Mouse (Mus musculus) cerebellum, postnatal 10 days (tissue): ENCODE data around the gene Il10ra.

Source experiments
- DNase-seq, 2 experiments: peaks; one replicate each; pipeline ENCODE4 v3.0.0; 2021; ENCODE audit warnings: mixed read lengths in 2 of 2

Gene Il10ra

DNA sequence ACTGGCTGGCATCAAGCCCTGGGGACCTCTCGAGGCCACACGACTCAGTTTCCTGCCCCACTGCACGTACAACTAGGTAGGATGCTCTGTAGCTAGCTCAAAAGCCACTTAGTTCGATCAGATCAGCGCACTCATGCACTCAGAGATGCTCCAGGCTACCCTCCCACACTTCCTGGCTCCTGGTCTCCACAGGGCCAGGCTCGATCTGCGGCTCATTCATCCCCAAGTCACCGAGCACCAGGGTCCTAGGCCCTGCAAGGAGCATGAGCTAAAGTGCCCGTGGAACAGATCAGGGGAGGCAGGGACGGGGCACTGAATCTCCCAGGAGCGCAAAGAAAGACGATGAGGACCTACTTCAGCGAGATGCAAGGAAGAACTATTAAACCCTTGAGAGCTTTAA, 9.9 kb downstream of the Il10ra start:
- DNase-seq = no peak

GRCm38 (mm10) chr9:45255967-45256366, 13.0 kb downstream of the Il10ra start:
- DNase-seq = no peak

DNA sequence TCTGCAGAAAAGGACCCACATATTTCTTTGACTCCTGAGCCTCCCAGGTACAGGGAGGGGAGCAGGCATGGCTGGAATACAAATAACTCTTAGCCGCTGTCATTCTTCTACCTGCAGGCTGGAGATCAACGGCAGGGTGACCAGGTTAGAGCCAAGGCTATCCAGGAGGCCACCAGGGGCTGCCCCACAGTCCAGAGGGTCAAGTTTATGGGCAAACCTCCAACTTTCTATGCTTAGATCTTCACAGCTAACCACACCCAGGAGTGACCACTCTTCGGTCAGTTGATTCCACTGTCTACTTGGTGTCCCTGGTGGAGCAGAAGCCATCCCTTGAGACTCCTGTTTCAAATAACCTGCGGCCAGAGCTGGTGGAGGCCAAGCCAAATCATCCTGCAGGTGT, 13.5 kb downstream of the Il10ra start:
- DNase-seq = no peak

DNA sequence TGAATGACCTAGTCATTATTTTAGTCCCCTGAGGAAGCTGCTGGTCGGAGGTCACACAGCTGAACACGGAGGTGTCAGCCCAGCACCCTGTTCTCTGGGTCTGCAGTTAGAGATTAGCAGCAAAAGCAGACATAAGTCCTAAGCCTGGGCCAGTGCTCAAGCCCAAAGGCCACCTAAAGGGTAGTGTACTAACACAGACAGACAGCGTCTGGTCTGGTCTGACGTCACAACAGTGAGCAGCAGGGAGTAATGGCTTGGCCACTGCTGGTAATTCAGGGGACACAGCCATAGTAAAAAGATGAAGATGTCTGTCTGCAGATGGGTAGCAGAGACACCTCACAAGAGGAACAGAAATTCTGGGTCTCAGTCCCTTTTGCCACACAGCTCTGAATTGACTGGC, 14.3 kb downstream of the Il10ra start:
- DNase-seq = no peak

GRCm38 (mm10) chr9:45254021-45254420, 14.9 kb downstream of the Il10ra start:
- DNase-seq = peak in 1 of 2 experiments; percentile 29

DNA sequence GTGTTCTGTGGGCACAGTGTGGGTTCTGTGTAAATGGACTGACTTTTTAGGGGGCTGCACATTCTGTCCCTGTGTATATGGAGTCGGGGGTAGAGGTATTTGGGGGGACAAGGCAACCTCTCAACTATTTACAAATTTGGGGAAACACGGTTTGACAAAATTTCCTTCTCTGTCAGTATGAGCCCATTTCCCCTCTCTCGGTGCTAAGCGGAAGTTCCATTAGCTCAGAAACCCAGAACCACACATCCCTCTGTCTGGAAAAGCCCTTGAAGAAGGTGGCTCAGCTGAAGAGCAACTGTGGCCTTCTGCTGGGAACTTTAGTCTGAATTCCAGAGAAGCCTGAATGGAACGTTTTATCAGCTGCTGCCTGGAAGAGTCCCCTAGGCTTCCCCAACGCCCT, 16.6 kb downstream of the Il10ra start:
- no peak for DNase-seq

DNA sequence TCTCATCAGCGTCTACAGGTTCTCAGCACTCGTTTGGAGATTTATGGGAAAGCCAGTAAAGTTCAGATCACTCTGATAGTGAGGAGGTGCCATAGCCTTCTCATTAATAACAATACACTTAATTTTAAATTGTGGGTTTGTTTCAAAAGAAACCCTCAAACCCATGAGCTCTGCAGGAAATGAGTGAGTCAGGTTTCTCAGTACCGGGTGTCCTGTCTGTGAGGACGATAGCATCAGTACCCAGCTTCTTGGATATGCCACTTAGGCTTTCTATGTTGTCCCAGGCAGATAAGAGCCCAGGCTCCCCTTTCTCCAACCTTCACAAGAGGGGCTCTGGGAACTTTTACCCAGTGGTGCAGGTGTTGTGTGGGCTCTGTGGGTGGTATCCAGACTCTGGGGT, 17.0 kb downstream of the Il10ra start:
- no peak for DNase-seq

GRCm38 (mm10) chr9:45251281-45251680, 17.7 kb downstream of the Il10ra start:
- no peak for DNase-seq

DNA sequence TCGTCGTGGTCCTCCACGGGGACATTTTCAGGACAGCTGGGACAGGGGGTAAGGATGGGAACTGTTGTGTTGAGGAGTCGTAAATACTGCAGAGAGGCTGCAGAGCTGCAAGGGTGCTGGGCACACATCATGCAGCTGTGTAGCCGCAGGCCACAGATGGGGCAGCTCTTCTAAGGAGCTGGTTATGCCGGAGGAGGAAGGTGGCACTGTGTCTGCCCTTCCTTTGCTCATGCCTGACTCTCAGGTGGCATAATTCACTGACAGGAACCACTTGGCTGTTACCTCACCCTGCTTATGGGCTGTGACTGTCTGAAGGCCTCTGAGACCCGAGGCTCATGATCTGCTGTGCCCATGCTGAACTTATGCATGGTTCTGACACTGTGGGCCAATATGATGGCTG, 18.6 kb downstream of the Il10ra start:
- no peak for DNase-seq

GRCm38 (mm10) chr9:45247536-45247935, 21.4 kb downstream of the Il10ra start:
- no peak for DNase-seq

- DNase-seq = no peak
Measured at GRCm38 (mm10) chr9:45246060-45246459, 22.9 kb downstream of the Il10ra start.

DNA sequence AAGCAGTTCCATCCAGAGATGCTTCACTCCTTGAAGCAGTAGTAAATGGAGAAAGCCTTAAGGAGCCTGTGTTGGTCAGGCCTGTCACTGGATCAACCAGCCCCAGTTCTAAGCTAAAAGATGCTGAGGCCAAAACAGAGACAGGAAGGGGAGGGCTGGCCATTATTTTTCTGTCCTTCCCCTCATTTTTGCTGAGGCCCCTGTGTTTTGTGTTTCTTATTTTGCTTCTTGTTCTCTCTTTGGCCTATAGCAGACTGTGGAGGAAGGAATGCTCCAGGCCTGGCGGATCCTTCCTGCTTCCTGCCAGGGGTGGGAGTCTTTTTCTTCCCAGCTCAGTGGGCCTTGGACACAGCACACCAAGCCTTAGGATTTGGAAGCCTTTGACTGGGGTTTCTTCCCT, 23.5 kb downstream of the Il10ra start:
- no peak for DNase-seq

DNA sequence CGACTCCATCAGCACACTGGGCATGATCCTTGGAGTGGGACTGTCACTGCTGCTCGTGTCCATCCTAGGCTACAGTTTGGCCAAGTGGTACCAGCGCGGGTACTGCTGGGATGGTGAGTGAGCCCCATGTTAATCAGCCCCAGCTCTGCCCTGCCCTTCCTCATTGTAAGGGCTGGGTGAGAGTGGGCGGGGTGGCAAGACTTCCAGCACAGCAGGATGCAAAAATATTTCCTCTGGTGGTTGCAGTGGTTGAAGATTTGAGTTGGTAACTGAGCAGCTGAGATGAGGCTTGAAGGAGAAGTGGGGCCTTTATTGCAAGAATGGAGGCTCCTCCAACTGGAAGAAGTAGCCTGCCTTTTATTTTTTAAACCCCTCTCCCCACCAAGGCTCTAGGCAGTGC, 27.6 kb downstream of the Il10ra start:
- no peak for DNase-seq

- DNase-seq = no peak
Measured at GRCm38 (mm10) chr9:45236744-45237143, 32.2 kb downstream of the Il10ra start.

- DNase-seq = no peak
Measured at GRCm38 (mm10) chr9:45235668-45236227, 33.2 kb downstream of the Il10ra start.

DNA sequence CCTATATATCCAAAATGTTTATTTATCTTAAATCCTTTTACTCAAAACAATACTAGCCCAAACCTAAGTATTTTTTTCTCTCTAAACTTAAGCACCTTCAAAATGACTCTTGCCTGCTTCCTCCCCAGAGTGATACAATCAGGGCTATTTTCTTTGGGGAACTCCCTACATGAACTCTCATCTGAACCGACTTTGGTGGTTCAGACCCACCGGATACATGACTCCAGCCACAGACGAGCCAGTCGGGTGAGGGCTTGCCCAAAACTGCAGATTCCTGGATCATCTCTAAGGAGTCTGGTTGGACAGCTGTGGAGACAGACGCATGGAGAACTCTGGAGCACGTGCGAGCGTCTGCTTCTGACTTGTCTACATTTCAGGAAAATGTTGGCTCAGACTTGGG, 39.6 kb downstream of the Il10ra start:
- no peak for DNase-seq

GRCm38 (mm10) chr9:45221567-45221966, 47.4 kb downstream of the Il10ra start:
- DNase-seq = peak; percentile 96 to 99

GRCm38 (mm10) chr9:45219644-45220043, 49.3 kb downstream of the Il10ra start:
- no peak for DNase-seq

GRCm38 (mm10) chr9:45215526-45216179, 53.3 kb downstream of the Il10ra start:
- peak; percentile 57 to 78 for DNase-seq

GRCm38 (mm10) chr9:45212001-45212400, 56.9 kb downstream of the Il10ra start:
- DNase-seq = no peak

DNA sequence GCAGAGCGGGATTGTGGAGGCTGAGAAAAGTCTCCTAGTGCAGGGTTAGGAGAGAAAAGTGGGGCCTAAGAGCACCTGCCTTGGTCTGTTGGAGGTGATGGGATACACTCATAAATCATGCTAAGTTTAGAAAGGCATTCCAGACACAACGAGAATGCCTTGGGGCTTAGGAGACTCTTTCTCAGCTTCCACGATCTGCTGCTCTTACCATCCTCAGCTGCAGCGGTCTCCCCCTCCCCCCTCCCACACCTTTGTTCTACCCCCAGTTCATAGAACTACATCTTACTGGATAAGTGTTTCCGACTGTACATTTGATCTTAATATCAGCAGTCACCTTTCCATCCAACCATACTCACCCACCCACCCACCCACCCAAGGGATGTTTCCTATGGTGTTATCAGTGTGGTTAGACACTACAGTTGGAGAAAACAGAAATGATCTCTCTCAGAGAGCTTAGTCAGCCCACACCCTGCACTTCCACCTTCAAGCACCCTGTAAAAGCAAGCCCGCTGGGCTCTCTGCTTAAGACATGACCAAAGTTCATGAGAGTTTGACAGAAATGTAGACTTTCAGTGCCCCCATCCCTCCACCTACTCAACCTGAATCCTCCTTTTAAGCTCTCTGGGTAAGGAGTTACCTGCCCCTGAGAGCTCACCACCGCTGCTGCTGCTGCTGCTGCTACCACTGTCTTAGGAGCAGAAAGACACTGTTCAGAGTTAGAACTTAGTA, 61.8 kb downstream of the Il10ra start:
- DNase-seq = no peak

- DNase-seq = no peak
Measured at GRCm38 (mm10) chr9:45206121-45206520, 62.8 kb downstream of the Il10ra start.

DNA sequence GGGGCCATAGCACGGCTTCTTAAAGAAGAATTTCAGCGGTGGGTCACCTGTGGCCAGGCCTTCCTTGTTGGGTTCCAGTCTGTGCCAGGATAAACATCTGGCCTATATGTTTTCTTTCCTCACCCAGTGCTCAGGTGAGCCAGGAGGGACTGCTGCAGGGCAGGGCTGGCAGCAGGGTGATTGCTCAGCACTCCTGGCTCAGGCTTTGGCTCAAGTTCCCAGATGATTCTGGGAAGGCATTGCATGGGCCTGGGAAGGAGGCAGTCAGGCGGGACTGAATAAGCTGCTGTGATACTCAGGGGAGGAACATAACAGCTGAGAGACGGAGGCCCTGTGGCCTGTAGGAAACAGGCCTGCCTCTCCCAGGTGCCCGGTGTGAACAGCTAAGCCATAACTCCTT, 63.8 kb downstream of the Il10ra start:
- DNase-seq = no peak
